Mouse (Mus musculus) WW6 (cell line): ENCODE measurements around the gene Haus3.

Experiments
- DNase-seq: peaks from one replicate; pipeline ENCODE4 v3.0.0-alpha.2; 2013; ENCODE audit warnings: low read depth, low spot score

Haus3 gene

DNA sequence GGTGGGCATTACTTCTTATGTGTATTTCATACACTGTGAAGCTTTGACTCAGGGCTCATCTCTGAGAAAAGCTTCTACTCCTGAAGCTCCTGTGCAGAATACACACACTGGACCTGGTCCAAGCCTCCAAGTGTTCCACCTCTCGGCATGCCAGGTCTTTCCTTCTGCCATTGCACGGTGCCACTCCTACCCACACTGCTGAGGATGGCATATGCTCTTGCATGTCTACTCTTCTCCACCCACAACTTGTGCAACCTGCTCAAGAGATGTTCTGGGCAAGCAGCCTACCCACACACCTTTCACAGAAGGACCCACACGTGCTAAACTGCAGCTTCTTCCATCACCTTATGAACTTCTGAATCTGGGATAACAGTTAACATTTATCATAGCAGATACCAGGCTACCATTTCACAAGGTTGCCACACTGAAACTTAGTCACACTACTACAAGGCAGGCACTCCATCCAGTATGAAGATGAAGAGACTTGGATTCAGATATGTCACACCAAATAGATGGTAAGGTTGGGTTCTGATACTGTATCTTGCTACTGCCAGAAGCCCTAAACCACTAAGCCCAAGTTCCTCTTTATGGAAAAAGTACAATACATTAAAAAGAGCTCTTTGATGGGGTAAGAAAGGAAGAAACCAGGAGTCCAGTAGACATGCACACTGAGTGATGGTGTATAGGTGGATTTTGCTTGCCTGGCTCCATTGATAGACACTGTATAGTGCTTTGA is 50.0 kb downstream of the Haus3 start:
- DNase-seq = no peak

DNA sequence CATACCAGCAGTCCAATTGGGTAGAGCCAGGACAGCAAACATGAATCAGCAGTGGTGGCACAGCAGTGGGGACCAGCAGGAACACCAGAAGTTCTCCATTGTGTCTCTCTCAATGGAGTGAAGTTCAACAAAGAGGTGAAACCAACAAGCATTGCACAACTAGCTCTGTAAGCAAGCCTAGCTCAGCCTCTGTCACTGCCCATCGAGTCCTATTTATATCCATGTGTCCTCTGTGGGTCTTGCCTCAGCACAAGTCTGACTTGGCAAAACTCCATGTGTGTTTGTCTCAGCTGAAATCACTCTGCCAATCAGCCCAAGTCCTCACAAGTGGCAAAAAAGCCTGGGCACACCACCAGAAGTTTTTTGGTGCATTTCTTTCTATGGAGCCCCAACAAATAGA is 63.6 kb downstream of the Haus3 start:
- no peak for DNase-seq
